Mouse (Mus musculus) thymus, postnatal 4 days (tissue): ENCODE data around the gene Ets2.
A peak's percentile ranks its signal among the peaks of the same experiment; 100 is the strongest.

Source experiments
- DNase-seq: peaks from one replicate; pipeline ENCODE4 v3.0.0; 2021

The Ets2 gene

DNA sequence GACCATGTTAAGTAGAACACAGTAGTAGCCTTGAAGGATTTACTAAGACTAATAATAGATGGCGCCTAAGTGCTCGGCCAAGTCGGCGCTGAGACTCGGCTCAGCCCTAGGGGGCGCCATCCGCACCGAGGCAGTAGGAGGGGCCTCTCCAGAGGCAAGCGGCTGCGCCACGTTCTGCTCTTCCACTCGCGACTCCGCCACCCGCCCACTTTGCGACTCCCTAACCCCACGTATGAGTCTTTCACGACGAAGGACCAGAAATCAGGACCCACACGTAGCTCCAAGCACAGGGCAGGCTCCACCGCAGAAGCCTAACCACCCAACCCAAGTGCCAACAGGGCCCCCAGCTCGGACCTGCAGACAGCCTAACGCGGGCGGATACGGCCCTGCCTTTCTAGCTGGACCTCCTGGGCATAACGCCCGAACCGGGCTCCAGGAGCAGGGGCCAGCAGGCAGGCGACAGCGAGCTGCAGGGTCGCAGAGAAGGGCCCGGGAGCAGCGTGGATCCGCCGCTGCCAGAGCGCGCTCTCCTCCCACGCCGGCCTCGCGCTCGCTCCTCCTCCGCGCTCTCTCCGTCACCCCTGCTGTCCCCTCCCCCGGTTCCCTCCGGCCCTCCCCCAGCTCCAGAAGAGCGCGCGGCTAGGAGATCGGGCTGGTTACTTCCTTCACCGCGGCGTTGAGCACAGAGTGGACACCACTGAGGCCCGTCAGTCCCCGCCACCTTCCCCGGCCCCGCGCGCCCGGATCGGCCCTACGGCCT, at the start of gene Ets2:
Gene Ets2, plus strand, starts transcription at position 274 of the 760 bp plus-strand sequence.
- peak; percentile 97 for DNase-seq

GRCm38 (mm10) chr16:95654204-95654611, 47.7 kb upstream of the Ets2 start:
- no peak for DNase-seq

- DNase-seq, result no peak
Measured at GRCm38 (mm10) chr16:95656535-95656934, 45.3 kb upstream of the Ets2 start.

DNA sequence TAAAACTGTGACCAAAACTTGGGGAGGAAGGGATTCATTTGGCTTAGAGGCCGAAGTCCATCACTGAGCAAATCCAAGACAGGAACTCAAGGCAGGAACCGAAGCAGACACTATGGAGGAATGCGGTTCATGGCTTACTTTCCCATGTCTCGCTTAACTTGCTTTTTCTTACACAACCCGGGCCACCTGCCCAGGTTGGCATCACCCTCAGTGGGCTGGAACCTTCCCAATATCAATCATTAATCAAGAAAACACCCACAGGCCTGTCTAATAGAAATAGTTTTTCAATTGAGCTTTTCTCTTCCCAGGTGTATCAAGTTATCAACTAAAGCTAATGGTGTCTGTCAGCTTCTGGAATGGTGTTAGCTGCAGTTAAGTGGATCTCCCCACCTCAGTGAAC, 44.7 kb upstream of the Ets2 start:
- no peak for DNase-seq

- DNase-seq, result peak; percentile 53
Measured at GRCm38 (mm10) chr16:95657756-95658155, 44.1 kb upstream of the Ets2 start.

GRCm38 (mm10) chr16:95658836-95659430, 42.9 kb upstream of the Ets2 start:
- peak; percentile 91 for DNase-seq

GRCm38 (mm10) chr16:95659461-95659860, 42.4 kb upstream of the Ets2 start:
- DNase-seq, result peak; percentile 38

GRCm38 (mm10) chr16:95660909-95661308, 41.0 kb upstream of the Ets2 start:
- no peak for DNase-seq

GRCm38 (mm10) chr16:95665472-95666131, 36.3 kb upstream of the Ets2 start:
- DNase-seq, result no peak

GRCm38 (mm10) chr16:95666288-95666687, 35.6 kb upstream of the Ets2 start:
- no peak for DNase-seq

GRCm38 (mm10) chr16:95667395-95668150, 34.3 kb upstream of the Ets2 start:
- no peak for DNase-seq

- no peak for DNase-seq
Measured at GRCm38 (mm10) chr16:95668151-95668993, 33.5 kb upstream of the Ets2 start.

- no peak for DNase-seq
Measured at GRCm38 (mm10) chr16:95674452-95674921, 27.4 kb upstream of the Ets2 start.

DNA sequence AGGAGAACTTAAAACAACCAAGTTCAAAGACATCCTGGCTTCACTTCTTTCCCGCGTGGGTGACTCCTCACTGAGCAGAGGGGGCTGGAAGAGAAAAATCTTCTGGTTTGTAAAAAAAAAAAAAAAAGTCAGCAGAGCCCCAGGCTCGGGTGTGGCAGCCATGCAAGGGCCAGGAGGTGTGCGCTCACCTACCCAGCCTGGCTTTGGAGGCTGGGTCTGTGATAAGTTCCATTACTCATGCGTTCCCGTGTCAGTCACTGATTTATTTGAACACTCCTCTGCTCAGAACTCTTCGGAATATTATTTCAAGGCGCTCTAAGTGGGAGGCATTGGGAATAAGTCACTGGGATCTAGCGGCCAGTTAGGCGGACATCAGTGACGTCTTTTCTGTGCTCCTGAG, 26.7 kb upstream of the Ets2 start:
- no peak for DNase-seq

DNA sequence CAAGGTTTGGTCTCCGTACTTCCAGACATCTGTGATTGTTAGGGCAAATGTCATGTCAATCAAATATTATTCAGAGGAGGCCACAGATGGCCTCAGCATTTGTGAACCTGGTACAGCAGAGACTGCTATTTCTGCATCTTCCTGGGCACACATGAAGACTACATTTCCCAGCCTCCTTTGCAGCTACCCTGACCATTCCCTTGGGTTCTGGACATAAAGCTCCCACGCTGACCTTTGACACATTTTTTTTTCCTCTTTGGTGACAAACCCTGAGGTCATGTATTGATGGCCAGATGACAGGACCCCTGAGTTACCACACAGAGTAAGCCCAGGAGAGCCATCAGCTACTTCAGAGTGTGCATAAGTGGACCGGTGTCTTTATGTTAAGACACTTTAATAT, 25.2 kb upstream of the Ets2 start:
- no peak for DNase-seq

DNA sequence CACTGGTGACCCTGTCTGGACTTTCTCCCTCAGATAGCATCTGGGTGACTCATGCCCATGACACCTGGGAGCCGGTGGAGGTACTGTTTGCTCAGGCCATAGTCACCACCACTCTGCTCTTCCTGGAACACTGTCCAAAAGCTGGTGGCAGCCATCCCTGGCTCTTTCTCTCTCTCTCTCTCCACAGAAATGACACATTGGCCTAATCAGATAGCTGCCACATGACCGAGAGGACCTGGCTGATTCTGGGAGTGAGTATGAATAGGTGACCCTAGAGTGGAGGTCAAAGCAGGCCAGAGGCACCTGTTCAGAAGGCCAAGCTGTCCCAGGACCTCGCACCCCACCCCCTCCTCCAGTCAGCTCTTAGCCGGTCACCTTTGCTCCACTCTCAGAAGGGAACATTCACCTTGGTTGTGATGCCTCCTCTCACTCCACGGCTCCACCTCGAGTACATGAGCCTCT, 19.4 kb upstream of the Ets2 start:
- no peak for DNase-seq

GRCm38 (mm10) chr16:95685807-95686206, 16.1 kb upstream of the Ets2 start:
- no peak for DNase-seq

- DNase-seq, result no peak
Measured at GRCm38 (mm10) chr16:95686246-95686645, 15.6 kb upstream of the Ets2 start.

- DNase-seq, result no peak
Measured at GRCm38 (mm10) chr16:95686901-95687300, 15.0 kb upstream of the Ets2 start.

DNA sequence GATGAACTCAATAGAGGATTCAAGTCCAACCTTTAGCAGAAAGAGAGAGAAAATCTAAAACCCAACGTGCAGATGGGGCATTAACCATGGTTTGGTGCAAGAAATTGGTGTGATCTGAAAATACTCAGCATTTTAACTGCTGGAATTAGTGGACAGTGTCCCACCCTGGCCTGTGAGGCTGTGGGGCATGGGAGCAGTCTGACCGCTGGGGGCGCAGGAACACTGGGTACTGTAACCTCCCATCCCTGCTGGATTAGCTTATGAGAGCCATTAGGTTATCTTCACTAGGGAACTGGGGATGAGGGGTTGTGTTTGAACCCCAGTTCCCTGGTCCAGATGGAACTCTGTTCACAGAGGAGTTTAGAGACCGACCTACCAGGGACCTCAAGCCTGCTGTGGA, 13.9 kb upstream of the Ets2 start:
- DNase-seq, result no peak

DNA sequence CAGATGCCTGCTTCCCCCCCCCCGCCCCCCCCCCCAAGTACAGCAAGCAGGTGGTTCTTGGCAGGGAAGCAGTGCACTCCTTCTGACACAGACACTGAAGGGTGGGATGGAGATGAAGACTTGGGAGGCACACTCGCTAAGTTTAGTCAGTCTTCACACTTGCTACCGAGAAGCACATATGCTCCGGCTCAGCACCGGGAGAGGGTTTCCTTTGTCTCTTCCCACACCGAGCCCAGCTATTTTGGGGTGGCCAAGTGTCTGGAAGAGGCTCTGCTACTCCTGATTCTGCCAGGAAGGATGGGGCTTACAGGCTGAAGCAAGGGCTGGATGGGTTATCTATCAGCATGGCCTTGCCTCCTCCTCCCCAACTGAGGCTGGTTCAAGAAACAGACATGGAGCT, 5.3 kb upstream of the Ets2 start:
- DNase-seq, result no peak

DNA sequence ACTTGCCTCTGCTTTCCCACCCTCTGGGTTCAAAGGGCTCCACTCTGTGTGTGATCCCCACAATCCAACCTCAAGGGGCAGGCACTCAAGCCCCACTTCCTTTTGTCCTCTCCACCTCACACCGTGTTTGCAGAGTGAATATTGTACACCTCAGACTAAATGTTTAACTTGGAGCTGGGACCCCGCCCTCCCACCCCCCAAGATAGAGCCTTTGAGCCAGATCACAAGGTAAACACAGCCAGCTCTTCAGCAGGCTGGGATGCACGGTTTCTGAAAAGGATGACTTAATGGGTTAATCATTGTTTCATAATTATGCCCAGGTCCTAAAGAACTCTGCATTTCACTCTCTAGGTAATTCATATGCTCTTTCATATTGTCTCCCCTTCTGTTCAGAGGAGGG, 2.2 kb upstream of the Ets2 start:
- no peak for DNase-seq
